Mouse (Mus musculus): ENCODE data around the gene Chac1. TPM values are rescaled to one million over a fixed set of nuclear protein-coding genes. Genes with fewer than 3 reads are reported as not detected.

Gene Chac1
- polyA plus RNA-seq, 1 experiment, result 2.2 TPM

GRCm38 (mm10) chr2:119328546-119328945 is 22.5 kb upstream of the Chac1 start:
- no peaks in the 10 kb centered on the region for H3K4me1 ChIP-seq (ENCODE audit: control insufficient read depth, insufficient read depth, low read length)
- H3K27ac ChIP-seq (ENCODE audit: insufficient read depth, low read depth, low read length), result no peak overlapping the region
- no peak for TF ChIP-seq CTCF (conservative IDR thresholded peaks at IDR 0.05; ENCODE audit: insufficient read depth, insufficient read length, low read depth, low read length)
- no peak for TF ChIP-seq POLR2A (IDR thresholded peaks at IDR 0.05; ENCODE audit: low read depth, low read length)
- peak overlapping the region; percentile 38; the same call in 1 of the 2 replicates for H3K4me3 ChIP-seq (ENCODE audit: insufficient read depth, low read depth, low read length)
- DNase-seq, result no peak
- no peaks in the 10 kb centered on the region for H3K27me3 ChIP-seq (replicated peaks; ENCODE audit: control insufficient read depth, insufficient read depth, low read length)
- no peaks in the 10 kb centered on the region for H3K36me3 ChIP-seq (ENCODE audit: control insufficient read depth, insufficient read depth, low read length)
- 59% methylated on average over 5 of the region's 5 CpGs for WGBS

- WGBS, result 60% methylated on average over 3 of the region's 3 CpGs
- no peak overlapping the region for H3K27ac ChIP-seq (ENCODE audit: insufficient read depth, low read depth, low read length)
These were observed 21.8 kb upstream of the Chac1 start for GRCm38 (mm10) chr2:119329123-119329817.

GRCm38 (mm10) chr2:119330795-119331194 is 20.2 kb upstream of the Chac1 start:
- 89% methylated on average over 8 of the region's 8 CpGs for WGBS
- Histone ChIP-seq H3K36me3 (ENCODE audit: control insufficient read depth, insufficient read depth, low read length) (0 out of 2 replicates have a peak, but pooled peaks cover 2% of the 10 kb centered on the region), H3K4me3 (ENCODE audit: insufficient read depth, low read depth, low read length) (no peak overlapping the region), H3K27ac (ENCODE audit: insufficient read depth, low read depth, low read length) (no peak overlapping the region), H3K27me3 (replicated peaks; ENCODE audit: control insufficient read depth, insufficient read depth, low read length) (no peaks in the 10 kb centered on the region), H3K4me1 (ENCODE audit: control insufficient read depth, insufficient read depth, low read length) (no peaks in the 10 kb centered on the region)
- DNase-seq, result no peak
- TF ChIP-seq POLR2A (IDR thresholded peaks at IDR 0.05; ENCODE audit: low read depth, low read length), result no peak
- no peak for TF ChIP-seq CTCF (conservative IDR thresholded peaks at IDR 0.05; ENCODE audit: insufficient read depth, insufficient read length, low read depth, low read length)

More at GRCm38 (mm10) chr2:119329123-119329817, 21.8 kb upstream of the Chac1 start:
- no peak for DNase-seq
- H3K4me3 ChIP-seq (ENCODE audit: insufficient read depth, low read depth, low read length), result no peak overlapping the region
- no peaks in the 10 kb centered on the region for H3K36me3 ChIP-seq (ENCODE audit: control insufficient read depth, insufficient read depth, low read length)
- TF ChIP-seq CTCF (conservative IDR thresholded peaks at IDR 0.05; ENCODE audit: insufficient read depth, insufficient read length, low read depth, low read length) (no peak), POLR2A (IDR thresholded peaks at IDR 0.05; ENCODE audit: low read depth, low read length) (no peak)
- no peaks in the 10 kb centered on the region for H3K27me3 ChIP-seq (replicated peaks; ENCODE audit: control insufficient read depth, insufficient read depth, low read length)
- no peaks in the 10 kb centered on the region for H3K4me1 ChIP-seq (ENCODE audit: control insufficient read depth, insufficient read depth, low read length)

- 78% methylated on average over 24 of the region's 24 CpGs for WGBS
- Histone ChIP-seq H3K27me3 (replicated peaks; ENCODE audit: control insufficient read depth, insufficient read depth, low read length) (no peaks in the 10 kb centered on the region), H3K4me3 (ENCODE audit: insufficient read depth, low read depth, low read length) (no peak overlapping the region), H3K27ac (ENCODE audit: insufficient read depth, low read depth, low read length) (no peak overlapping the region), H3K36me3 (ENCODE audit: control insufficient read depth, insufficient read depth, low read length) (0 out of 2 replicates have a peak, but pooled peaks cover 2% of the 10 kb centered on the region), H3K4me1 (ENCODE audit: control insufficient read depth, insufficient read depth, low read length) (no peaks in the 10 kb centered on the region)
- no peak for DNase-seq
- no peak for TF ChIP-seq POLR2A (IDR thresholded peaks at IDR 0.05; ENCODE audit: low read depth, low read length)
- TF ChIP-seq CTCF (conservative IDR thresholded peaks at IDR 0.05; ENCODE audit: insufficient read depth, insufficient read length, low read depth, low read length), result no peak
These were observed 18.8 kb upstream of the Chac1 start for GRCm38 (mm10) chr2:119332177-119332661.

- Histone ChIP-seq H3K27ac (ENCODE audit: insufficient read depth, low read depth, low read length) (no peak overlapping the region), H3K27me3 (replicated peaks; ENCODE audit: control insufficient read depth, insufficient read depth, low read length) (no peaks in the 10 kb centered on the region), H3K4me3 (ENCODE audit: insufficient read depth, low read depth, low read length) (no peak overlapping the region), H3K36me3 (ENCODE audit: control insufficient read depth, insufficient read depth, low read length) (0 out of 2 replicates have a peak, but pooled peaks cover 2% of the 10 kb centered on the region), H3K4me1 (ENCODE audit: control insufficient read depth, insufficient read depth, low read length) (no peaks in the 10 kb centered on the region)
- DNase-seq, result no peak
- no peak for TF ChIP-seq CTCF (conservative IDR thresholded peaks at IDR 0.05; ENCODE audit: insufficient read depth, insufficient read length, low read depth, low read length)
- no peak for TF ChIP-seq POLR2A (IDR thresholded peaks at IDR 0.05; ENCODE audit: low read depth, low read length)
- 72% methylated on average over 1 of the region's 1 CpGs for WGBS
These were observed 16.9 kb upstream of the Chac1 start for GRCm38 (mm10) chr2:119334135-119334534.

GRCm38 (mm10) chr2:119334964-119335525 is 16.0 kb upstream of the Chac1 start:
- 0 out of 2 replicates have a peak, but pooled peaks cover 2% of the 10 kb centered on the region for H3K36me3 ChIP-seq (ENCODE audit: control insufficient read depth, insufficient read depth, low read length)
- H3K27ac ChIP-seq (ENCODE audit: insufficient read depth, low read depth, low read length), result no peak overlapping the region
- no peak overlapping the region for H3K4me3 ChIP-seq (ENCODE audit: insufficient read depth, low read depth, low read length)
- WGBS, result 84% methylated on average over 7 of the region's 7 CpGs
- H3K4me1 ChIP-seq (ENCODE audit: control insufficient read depth, insufficient read depth, low read length), result no peaks in the 10 kb centered on the region
- no peaks in the 10 kb centered on the region for H3K27me3 ChIP-seq (replicated peaks; ENCODE audit: control insufficient read depth, insufficient read depth, low read length)
- DNase-seq, result no peak
- TF ChIP-seq CTCF (conservative IDR thresholded peaks at IDR 0.05; ENCODE audit: insufficient read depth, insufficient read length, low read depth, low read length), result no peak
- no peak for TF ChIP-seq POLR2A (IDR thresholded peaks at IDR 0.05; ENCODE audit: low read depth, low read length)

GRCm38 (mm10) chr2:119335535-119335934 is 15.5 kb upstream of the Chac1 start:
- Histone ChIP-seq H3K27me3 (replicated peaks; ENCODE audit: control insufficient read depth, insufficient read depth, low read length) (no peaks in the 10 kb centered on the region), H3K4me1 (ENCODE audit: control insufficient read depth, insufficient read depth, low read length) (no peaks in the 10 kb centered on the region), H3K27ac (ENCODE audit: insufficient read depth, low read depth, low read length) (peak overlapping the region; percentile 61; the same call in 1 of the 2 replicates), H3K4me3 (ENCODE audit: insufficient read depth, low read depth, low read length) (no peak overlapping the region), H3K36me3 (ENCODE audit: control insufficient read depth, insufficient read depth, low read length) (0 out of 2 replicates have a peak, but pooled peaks cover 2% of the 10 kb centered on the region)
- DNase-seq, result no peak
- WGBS, result 92% methylated on average over 1 of the region's 1 CpGs
- TF ChIP-seq CTCF (conservative IDR thresholded peaks at IDR 0.05; ENCODE audit: insufficient read depth, insufficient read length, low read depth, low read length), result no peak
- TF ChIP-seq POLR2A (IDR thresholded peaks at IDR 0.05; ENCODE audit: low read depth, low read length), result no peak
